Comparison of ENCODE assay signal across 9 mouse cellular contexts in genomic region chr4:26247925-26248856, GRCm38 (mm10).
DNase-seq lines count a peak whose midpoint lies in the region; ATAC-seq and TF ChIP-seq lines count a peak whose summit lies in the region.
"Had no signal": no experiment of that assay in that cellular context is flagged by ENCODE, and none has a peak within 500 bp of the region (broad histone marks: within the 10 kb centered on the region; RNA-seq: fewer than 3 reads in every experiment).

No protein-coding gene starts in this region.

- H3K4me1 ChIP-seq in thymus, adult 2 months (replicated peaks; ENCODE audit: control insufficient read depth, insufficient read depth, low read length): no peaks in the 10 kb centered on the region
- no peaks in the 10 kb centered on the region for H3K4me1 ChIP-seq in kidney, embryonic 16.5 days (ENCODE audit: insufficient read depth, low read length)
- no peaks in the 10 kb centered on the region for H3K4me1 ChIP-seq in liver, adult 2 months (ENCODE audit: control insufficient read depth, insufficient read depth, low read length)
- no peaks in the 10 kb centered on the region for H3K4me1 ChIP-seq in neural tube, embryonic 13.5 days (replicated peaks)
- H3K4me1 ChIP-seq: embryonic facial prominence, embryonic 13.5 days had no signal

- peak; percentile 80 for ATAC-seq in kidney, embryonic 16.5 days (ENCODE audit: low FRiP score, low TSS enrichment)
- ATAC-seq in neural tube, embryonic 13.5 days (ENCODE audit: low read depth): peak; percentile 76; the same call in 1 of the 2 replicates

- H3K9ac ChIP-seq in kidney, embryonic 16.5 days (replicated peaks; ENCODE audit: low read length): no peak overlapping the region
- H3K9ac ChIP-seq in liver, adult 2 months (ENCODE audit: low read depth, low read length): no peak overlapping the region
- no peak overlapping the region for H3K9ac ChIP-seq in neural tube, embryonic 13.5 days
- H3K9ac ChIP-seq: embryonic facial prominence, embryonic 13.5 days had no signal

- TF ChIP-seq CTCF in thymus, adult 2 months (IDR thresholded peaks at IDR 0.05; ENCODE audit: borderline replicate concordance, control insufficient read depth, extremely low read depth, insufficient read depth, low read length, poor library complexity): no peak
- peak; percentile 82 for TF ChIP-seq CTCF in liver, adult 2 months (IDR thresholded peaks at IDR 0.05; ENCODE audit: low read depth, low read length)

- no peak overlapping the region for H3K4me3 ChIP-seq in thymus, adult 2 months (ENCODE audit: control insufficient read depth, insufficient read depth, low read length)
- no peak overlapping the region for H3K4me3 ChIP-seq in kidney, embryonic 16.5 days (ENCODE audit: low read length)
- no peak overlapping the region for H3K4me3 ChIP-seq in liver, adult 2 months (ENCODE audit: insufficient read depth, low read depth, low read length)
- no peak overlapping the region for H3K4me3 ChIP-seq in neural tube, embryonic 13.5 days
- H3K4me3 ChIP-seq: embryonic facial prominence, embryonic 13.5 days had no signal

- H3K9me3 ChIP-seq in kidney, embryonic 16.5 days (ENCODE audit: low read length): no peaks in the 10 kb centered on the region
- no peaks in the 10 kb centered on the region for H3K9me3 ChIP-seq in neural tube, embryonic 13.5 days
- H3K9me3 ChIP-seq: embryonic facial prominence, embryonic 13.5 days had no signal

- no peaks in the 10 kb centered on the region for H3K79me2 ChIP-seq in liver, adult 2 months (ENCODE audit: control insufficient read depth, insufficient read depth, low read length)

- no peaks in the 10 kb centered on the region for H3K36me3 ChIP-seq in thymus, adult 2 months (ENCODE audit: control insufficient read depth, insufficient read depth, low read length)
- no peaks in the 10 kb centered on the region for H3K36me3 ChIP-seq in kidney, embryonic 16.5 days (ENCODE audit: insufficient read depth, low read length)
- H3K36me3 ChIP-seq in liver, adult 2 months (ENCODE audit: control insufficient read depth, insufficient read depth, low read length): no peaks in the 10 kb centered on the region
- H3K36me3 ChIP-seq in neural tube, embryonic 13.5 days: no peaks in the 10 kb centered on the region
- H3K36me3 ChIP-seq: embryonic facial prominence, embryonic 13.5 days had no signal

- no peak for TF ChIP-seq POLR2A in thymus, adult 2 months (IDR thresholded peaks at IDR 0.05; ENCODE audit: control insufficient read depth, extremely low read depth, insufficient read depth, low read length, poor library complexity)
- TF ChIP-seq POLR2A in liver, adult 2 months (IDR thresholded peaks at IDR 0.05; ENCODE audit: extremely low read depth, insufficient read depth, low read length): no peak

- no peak overlapping the region for H3K4me2 ChIP-seq in kidney, embryonic 16.5 days (replicated peaks; ENCODE audit: low read depth, low read length)
- H3K4me2 ChIP-seq in neural tube, embryonic 13.5 days: no peak overlapping the region
- H3K4me2 ChIP-seq: embryonic facial prominence, embryonic 13.5 days had no signal

- H3K27ac ChIP-seq in thymus, adult 2 months (ENCODE audit: control insufficient read depth, insufficient read depth, low read length): no peak overlapping the region
- H3K27ac ChIP-seq in kidney, embryonic 16.5 days (ENCODE audit: low read length): no peak overlapping the region
- H3K27ac ChIP-seq in liver, adult 2 months (replicated peaks; ENCODE audit: insufficient read depth, low read depth, low read length): no peak overlapping the region
- no peak overlapping the region for H3K27ac ChIP-seq in neural tube, embryonic 13.5 days (replicated peaks)
- H3K27ac ChIP-seq: embryonic facial prominence, embryonic 13.5 days had no signal

- DNase-seq in thymus, adult 2 months: peak; percentile 7
- no peak for DNase-seq in thymus, postnatal 36 days
- DNase-seq in cerebellum, adult 8-10 months: peak; percentile 66
- peak; percentile 13 to 14 for DNase-seq in frontal cortex, postnatal 25 days (ENCODE audit: low spot score in 2 of 2)
- peak; percentile 56 for DNase-seq in liver, adult 2 months (ENCODE audit: extremely low read depth, low read depth, low spot score)
- DNase-seq in thymus, postnatal 4 days: peak; percentile 52

- no peaks in the 10 kb centered on the region for H3K27me3 ChIP-seq in thymus, adult 2 months (ENCODE audit: control insufficient read depth, insufficient read depth, low read length)
- H3K27me3 ChIP-seq in kidney, embryonic 16.5 days (ENCODE audit: insufficient read depth, low read length): no peaks in the 10 kb centered on the region
- no peaks in the 10 kb centered on the region for H3K27me3 ChIP-seq in liver, adult 2 months (ENCODE audit: control insufficient read depth, insufficient read depth, low read length)
- no peaks in the 10 kb centered on the region for H3K27me3 ChIP-seq in neural tube, embryonic 13.5 days
- H3K27me3 ChIP-seq: embryonic facial prominence, embryonic 13.5 days had no signal

- WGBS in thymus, adult 2 months: 65% methylated on average over 13 of the region's 13 CpGs
- 64% methylated on average over 13 of the region's 13 CpGs for WGBS in kidney, embryonic 16.5 days
- 56% methylated on average over 13 of the region's 13 CpGs for WGBS in liver, adult 2 months
- 69% methylated on average over 13 of the region's 13 CpGs for WGBS in neural tube, embryonic 13.5 days

Comparison
In these comparisons a context has a peak if more than half of its experiments do, and no peak if none do; other contexts are left out.
1. DNase-seq: peak in thymus, adult 2 months (single experiment), cerebellum, adult 8-10 months (single experiment), frontal cortex, postnatal 25 days (2 of 2), liver, adult 2 months (single experiment) and thymus, postnatal 4 days (single experiment); none in thymus, postnatal 36 days (0 of 2).